Mouse (Mus musculus) liver, postnatal 0 days (tissue): Measurements from ENCODE around the gene Ipcef1. TPM values are rescaled to one million over a fixed set of nuclear protein-coding genes. Genes with fewer than 3 reads are reported as not detected.

Source experiments
- ATAC-seq: fragments of 200-750 bp; cut with Nextera tagmentation; 2 replicates; pipeline ENCODE4 v1.8.0; 2017; ENCODE audit warnings: mild to moderate bottlenecking, moderate library complexity
- DNase-seq: peaks from one replicate; pipeline ENCODE4 v3.0.0-alpha.2; 2016
- H3K27ac ChIP-seq: fragments of 300-500 bp; sonication (generic); 2 replicates; pipeline ENCODE4 v1.5.1; 2014; ENCODE audit warnings: antibody characterized with exemption, moderate library complexity, mild to moderate bottlenecking, low read depth
- H3K27me3 ChIP-seq: fragments of 300-500 bp; sonication (generic); 2 replicates; pipeline ENCODE4 v1.6.1; 2014; ENCODE audit warnings: low read length, control low read depth, mixed read lengths; ENCODE audit not compliant: insufficient read depth
- H3K36me3 ChIP-seq: fragments of 300-500 bp; sonication (generic); replicated peaks from 2 replicates; pipeline ENCODE4 v1.6.1; 2014; ENCODE audit warnings: mild to moderate bottlenecking, control low read depth, low read length, moderate library complexity, mixed read lengths; ENCODE audit not compliant: insufficient read depth
- H3K4me1 ChIP-seq: fragments of 300-500 bp; sonication (generic); 2 replicates; pipeline ENCODE4 v1.6.1; 2014; ENCODE audit warnings: antibody characterized with exemption, mild to moderate bottlenecking, control low read depth; ENCODE audit not compliant: insufficient read depth
- H3K4me2 ChIP-seq: fragments of 300-500 bp; sonication (generic); 2 replicates; pipeline ENCODE4 v1.6.1; 2014; ENCODE audit warnings: low read depth, mild to moderate bottlenecking, low read length, moderate library complexity, mixed read lengths
- H3K4me3 ChIP-seq: fragments of 300-500 bp; sonication (generic); 2 replicates; pipeline ENCODE4 v1.5.1; 2014; ENCODE audit warnings: low read depth, low read length
- H3K9ac ChIP-seq: fragments of 300-500 bp; sonication (generic); replicated peaks from 2 replicates; pipeline ENCODE4 v1.6.1; 2014; ENCODE audit warnings: mild to moderate bottlenecking, moderate library complexity
- H3K9me3 ChIP-seq: fragments of 300-500 bp; sonication (generic); 2 replicates; pipeline ENCODE4 v1.6.1; 2016; ENCODE audit warnings: mild to moderate bottlenecking, control low read depth, low read length, mixed read lengths
- CTCF ChIP-seq: sonication (generic); IDR thresholded peaks from 2 replicates; pipeline ENCODE4 v1.5.1; 2016; ENCODE audit warnings: antibody characterized with exemption, low read depth
- EP300 ChIP-seq: IDR thresholded peaks from 2 replicates; pipeline ENCODE4 v1.6.1; 2016; ENCODE audit warnings: antibody characterized with exemption, low read depth, mild to moderate bottlenecking
- WGBS: fragments of 180-500 bp; shearing (Covaris S2); extraction: QIAGEN DNeasy Blood & Tissue Kit; methylation state at CpG from one replicate; pipeline ENCODE4 v1.1.7; 2014; ENCODE audit not compliant: insufficient replicate concordance; 5-methylcytosine and 5-hydroxymethylcytosine counted together
- polyA plus RNA-seq: library from polyadenylated mRNA; unstranded; fragments of >200 nt; fragmentation: Nextera tagmentation; extraction: Ambion mirVana; gene quantifications from 2 replicates; pipeline ENCODE4 v1.2.1, GENCODE M21; 2015

Gene Ipcef1
- polyA plus RNA-seq, 1 experiment from 2014 or later: 1.1 TPM

GRCm38 (mm10) chr10:7043896-7044295 lies 8.4 kb downstream of the Ipcef1 start:
- no peaks in the 10 kb centered on the region; the same call in 1 of the 2 replicates for H3K4me1 ChIP-seq
- no peak for TF ChIP-seq EP300
- H3K36me3 ChIP-seq: no peaks in the 10 kb centered on the region
- H3K4me3 ChIP-seq: no peak overlapping the region
- H3K27me3 ChIP-seq: no peaks in the 10 kb centered on the region
- DNase-seq: no peak
- H3K4me2 ChIP-seq: no peak overlapping the region
- H3K9ac ChIP-seq: no peak overlapping the region
- 84% methylated on average over 5 of the region's 5 CpGs for WGBS
- no peak for ATAC-seq
- H3K27ac ChIP-seq: no peak overlapping the region
- H3K9me3 ChIP-seq: no peaks in the 10 kb centered on the region

- TF ChIP-seq EP300: no peak
- TF ChIP-seq CTCF: no peak
- Histone ChIP-seq H3K27ac (no peak overlapping the region), H3K9ac (no peak overlapping the region), H3K4me1 (no peaks in the 10 kb centered on the region; the same call in 1 of the 2 replicates), H3K4me2 (no peak overlapping the region), H3K9me3 (no peaks in the 10 kb centered on the region), H3K27me3 (no peaks in the 10 kb centered on the region), H3K36me3 (no peaks in the 10 kb centered on the region), H3K4me3 (no peak overlapping the region)
- ATAC-seq (no peak), DNase-seq (no peak)
These were observed 11.2 kb downstream of the Ipcef1 start for GRCm38 (mm10) chr10:7041032-7041431.

- no peaks in the 10 kb centered on the region for H3K9me3 ChIP-seq
- TF ChIP-seq CTCF (no peak), EP300 (no peak)
- no peaks in the 10 kb centered on the region for H3K27me3 ChIP-seq
- no peak overlapping the region for H3K4me2 ChIP-seq
- DNase-seq (no peak), ATAC-seq (no peak)
- H3K27ac ChIP-seq: no peak overlapping the region
- H3K9ac ChIP-seq: no peak overlapping the region
- peaks cover 6% of the 10 kb centered on the region for H3K4me1 ChIP-seq
- WGBS: 70% methylated on average over 5 of the region's 5 CpGs
- no peaks in the 10 kb centered on the region for H3K36me3 ChIP-seq
- H3K4me3 ChIP-seq: no peak overlapping the region
These were observed 15.1 kb downstream of the Ipcef1 start for GRCm38 (mm10) chr10:7037194-7037593.

GRCm38 (mm10) chr10:7035547-7035946 lies 16.7 kb downstream of the Ipcef1 start:
- ATAC-seq (no peak), DNase-seq (no peak)
- H3K27me3 ChIP-seq: no peaks in the 10 kb centered on the region
- no peaks in the 10 kb centered on the region for H3K9me3 ChIP-seq
- no peak overlapping the region for H3K27ac ChIP-seq
- WGBS: 63% methylated on average over 12 of the region's 12 CpGs
- TF ChIP-seq EP300 (no peak), CTCF (no peak)
- no peak overlapping the region for H3K4me2 ChIP-seq
- H3K4me1 ChIP-seq: peaks cover 6% of the 10 kb centered on the region
- no peaks in the 10 kb centered on the region for H3K36me3 ChIP-seq
- no peak overlapping the region for H3K9ac ChIP-seq
- H3K4me3 ChIP-seq: no peak overlapping the region

GRCm38 (mm10) chr10:7033459-7033858 lies 18.8 kb downstream of the Ipcef1 start:
- H3K4me1 ChIP-seq: peaks cover 6% of the 10 kb centered on the region; the same call in 1 of the 2 replicates
- no peaks in the 10 kb centered on the region for H3K9me3 ChIP-seq
- H3K36me3 ChIP-seq: no peaks in the 10 kb centered on the region
- H3K27ac ChIP-seq: no peak overlapping the region
- no peak for DNase-seq
- H3K9ac ChIP-seq: no peak overlapping the region
- no peak for ATAC-seq
- no peak overlapping the region for H3K4me3 ChIP-seq
- WGBS: 85% methylated on average over 2 of the region's 2 CpGs
- TF ChIP-seq EP300 (no peak), CTCF (no peak)
- no peak overlapping the region for H3K4me2 ChIP-seq
- no peaks in the 10 kb centered on the region for H3K27me3 ChIP-seq

- 74% methylated on average over 1 of the region's 1 CpGs for whole genome bisulfite sequencing
- H3K36me3 ChIP-seq: no peaks in the 10 kb centered on the region
- TF ChIP-seq CTCF (no peak), EP300 (no peak)
These were observed 27.2 kb downstream of the Ipcef1 start for GRCm38 (mm10) chr10:7025028-7025427.

GRCm38 (mm10) chr10:7020551-7020950 lies 31.7 kb downstream of the Ipcef1 start:
- Histone ChIP-seq H3K27ac (no peak overlapping the region), H3K9ac (no peak overlapping the region), H3K36me3 (no peaks in the 10 kb centered on the region), H3K4me3 (no peak overlapping the region), H3K9me3 (no peaks in the 10 kb centered on the region), H3K27me3 (no peaks in the 10 kb centered on the region), H3K4me1 (no peaks in the 10 kb centered on the region), H3K4me2 (no peak overlapping the region)
- ATAC-seq (no peak), DNase-seq (no peak)
- WGBS: 91% methylated on average over 9 of the region's 9 CpGs
- no peak for TF ChIP-seq EP300
- TF ChIP-seq CTCF: no peak

More at GRCm38 (mm10) chr10:7025028-7025427, 27.2 kb downstream of the Ipcef1 start:
- Histone ChIP-seq H3K4me3 (no peak overlapping the region), H3K27me3 (no peaks in the 10 kb centered on the region), H3K4me2 (no peak overlapping the region), H3K9me3 (no peaks in the 10 kb centered on the region), H3K4me1 (no peaks in the 10 kb centered on the region), H3K27ac (no peak overlapping the region), H3K9ac (no peak overlapping the region)
- no peak for ATAC-seq
- no peak for DNase-seq
